Mouse (Mus musculus): ENCODE data around the gene Msi2.

The Msi2 gene

GRCm38 (mm10) chr11:88516596-88517485, 201.5 kb downstream of the Msi2 start:
- in situ Hi-C loops (cut with MboI, MseI) = loop anchor here (10.0 kb wide), 1 partner anchor 308 kb away; no protein-coding TSS in a partner anchor

GRCm38 (mm10) chr11:88515736-88516583, 202.4 kb downstream of the Msi2 start:
- in situ Hi-C loops (cut with MboI, MseI) = loop anchor here (10.0 kb wide), 1 partner anchor 309 kb away; no protein-coding TSS in a partner anchor

DNA sequence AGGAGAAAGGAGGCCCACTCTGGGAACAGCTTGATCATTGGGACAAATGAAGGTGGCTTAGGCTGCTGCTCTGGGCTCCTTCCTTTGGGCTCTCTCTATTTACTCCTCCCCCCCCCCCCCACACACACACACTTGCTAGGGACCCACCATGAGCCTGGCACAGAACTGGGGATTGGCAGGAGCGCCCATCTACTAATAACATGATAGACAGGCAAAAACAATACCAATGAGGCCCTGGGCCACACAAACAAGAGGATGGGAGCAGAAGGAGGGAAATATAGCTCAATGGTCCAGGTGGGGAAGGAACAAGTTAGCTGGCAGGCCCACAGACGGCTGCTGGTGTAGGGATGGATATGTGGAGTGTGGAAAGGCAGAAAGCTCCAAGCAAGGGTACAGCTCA, 203.0 kb downstream of the Msi2 start:
- in situ Hi-C loops (cut with MboI, MseI) = loop anchor here (10.0 kb wide), 1 partner anchor 310 kb away; no protein-coding TSS in a partner anchor

GRCm38 (mm10) chr11:88514151-88514926, 204.0 kb downstream of the Msi2 start:
- in situ Hi-C loops (cut with MboI, MseI) = loop anchor here (10.0 kb wide), 1 partner anchor 310 kb away; no protein-coding TSS in a partner anchor

- in situ Hi-C loops (cut with MboI, MseI) = loop anchor here (10.0 kb wide), 1 partner anchor 312 kb away; no protein-coding TSS in a partner anchor
Observed at GRCm38 (mm10) chr11:88512580-88512979, 205.7 kb downstream of the Msi2 start.

DNA sequence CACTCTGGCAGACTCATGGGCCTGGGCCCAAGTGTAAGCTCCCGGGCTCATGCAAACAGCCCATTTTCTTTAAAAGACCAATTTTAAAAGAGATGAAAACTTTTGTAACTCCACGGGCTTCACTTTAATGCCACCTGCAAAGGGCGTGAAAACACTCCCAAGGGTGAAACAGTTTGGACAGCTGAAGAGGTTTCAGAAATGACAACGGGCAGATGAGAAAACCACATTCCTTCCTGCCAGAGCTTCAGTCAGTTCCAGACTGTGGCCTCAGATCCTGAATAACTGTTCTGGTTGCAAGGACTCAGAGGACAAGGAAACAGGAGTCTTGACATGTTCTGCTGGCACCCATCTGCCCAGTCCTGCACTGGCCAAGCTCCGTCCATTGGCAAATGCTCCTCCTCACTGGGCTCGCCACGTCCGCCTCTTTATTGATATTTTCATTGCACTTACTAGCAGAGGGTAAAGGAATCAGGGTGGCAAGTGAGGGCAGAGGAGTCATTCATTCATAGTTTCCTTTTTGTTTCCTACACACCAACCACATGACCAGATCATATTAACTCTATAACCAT, 207.9 kb downstream of the Msi2 start:
- in situ Hi-C loops (cut with MboI, MseI) = loop anchor here (10.0 kb wide), 1 partner anchor 314 kb away; no protein-coding TSS in a partner anchor

DNA sequence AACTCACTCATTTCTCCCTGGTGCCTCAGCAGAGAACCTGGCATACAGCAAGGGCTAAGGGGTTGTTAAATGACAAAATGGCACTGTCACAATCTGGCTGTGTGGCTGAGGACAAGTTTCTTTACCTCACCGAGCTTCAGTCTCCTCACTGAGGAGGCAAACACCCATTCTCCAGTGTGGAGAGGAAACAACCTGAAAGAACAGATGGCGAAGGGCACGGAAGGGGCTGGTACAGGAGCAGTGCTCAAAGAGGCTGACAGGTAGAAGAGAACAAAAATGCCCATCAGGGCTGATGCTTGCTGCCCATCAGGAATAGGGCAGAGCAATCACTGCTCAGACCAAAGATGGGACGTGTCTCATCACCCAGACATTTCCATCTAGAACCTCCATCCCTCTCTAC, 208.8 kb downstream of the Msi2 start:
- in situ Hi-C loops (cut with MboI, MseI) = no loop called here

DNA sequence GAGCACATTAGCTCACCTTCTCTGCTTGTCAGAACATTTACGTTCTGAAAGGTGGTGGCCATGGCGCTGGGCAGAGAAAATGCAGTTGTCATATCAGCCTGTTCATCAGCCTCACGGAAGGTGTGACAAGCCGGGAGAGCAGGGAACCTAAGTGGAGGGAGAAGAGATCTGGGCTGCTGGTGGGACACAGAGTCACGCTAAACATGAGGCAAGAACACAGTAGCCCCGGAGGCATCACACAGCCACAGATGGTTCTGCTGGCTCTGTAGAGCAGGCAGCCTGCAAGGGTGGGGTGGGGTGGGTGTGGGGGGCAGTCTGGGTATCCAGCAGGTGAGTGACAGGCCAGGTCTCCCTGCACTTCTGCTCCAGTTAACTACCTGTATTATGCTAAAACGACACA, 210.2 kb downstream of the Msi2 start:
- in situ Hi-C loops (cut with MboI, MseI) = no loop called here

- in situ Hi-C loops (cut with MboI, MseI) = no loop called here
Observed at GRCm38 (mm10) chr11:88506544-88507419, 211.5 kb downstream of the Msi2 start.

DNA sequence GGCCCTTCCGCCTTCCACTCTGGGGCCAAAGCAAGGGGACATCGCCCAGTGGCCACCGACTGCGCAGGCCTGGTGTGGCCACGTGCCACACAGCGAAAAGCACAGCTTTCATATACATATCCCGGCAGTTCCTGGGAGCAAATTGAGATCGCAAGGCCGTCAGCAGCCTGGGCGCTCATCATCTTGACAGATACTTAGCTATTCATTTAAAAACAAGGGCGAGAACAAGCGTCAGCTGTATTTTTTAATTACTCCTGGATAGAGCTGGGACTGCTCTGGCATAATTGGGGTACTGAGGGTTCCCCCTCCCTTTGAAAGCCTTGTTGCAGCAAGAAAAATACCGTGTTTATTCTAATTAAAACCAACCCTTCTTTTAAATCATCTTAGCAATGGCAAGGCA, 212.2 kb downstream of the Msi2 start:
- in situ Hi-C loops (cut with MboI, MseI) = no loop called here

DNA sequence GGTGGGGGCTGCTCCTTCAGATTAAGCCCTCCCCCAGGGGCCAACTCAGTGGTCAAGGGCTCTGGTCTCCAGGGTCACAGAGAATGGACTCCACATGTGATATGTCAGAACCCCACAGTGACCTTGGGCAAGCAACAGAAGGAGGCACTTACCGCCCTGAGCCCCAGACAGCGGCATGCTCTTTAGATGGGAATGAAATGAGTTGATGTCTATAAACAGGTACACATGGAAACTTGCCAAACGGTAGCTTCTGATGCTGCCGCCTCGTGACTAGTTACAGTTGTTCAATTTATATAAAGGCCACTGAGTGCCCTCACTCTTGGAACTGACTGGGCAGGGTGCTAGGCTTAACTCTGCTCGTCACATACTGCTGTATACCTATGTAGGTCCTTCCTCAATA, 215.7 kb downstream of the Msi2 start:
- in situ Hi-C loops (cut with MboI, MseI) = no loop called here

GRCm38 (mm10) chr11:88498491-88498890, 219.8 kb downstream of the Msi2 start:
- in situ Hi-C loops (cut with MboI, MseI) = no loop called here

DNA sequence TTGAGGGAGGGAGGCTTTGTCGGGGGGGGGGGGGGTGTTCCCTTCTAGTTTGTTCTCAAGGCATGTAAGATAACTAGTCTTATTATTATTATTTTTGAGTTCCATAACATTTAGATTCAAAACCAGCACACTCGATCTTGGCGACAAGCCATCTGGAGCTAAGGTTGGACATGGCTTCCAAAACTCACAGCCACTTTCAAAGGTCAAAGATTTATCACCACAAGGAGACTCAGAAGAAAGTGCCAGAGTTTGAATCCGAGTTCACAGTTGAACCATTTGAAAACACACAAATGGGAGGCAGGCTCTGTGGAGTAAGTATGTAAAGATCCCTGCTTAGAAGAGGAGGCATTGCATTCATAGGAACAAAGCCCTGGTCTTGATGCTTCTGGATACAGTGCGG, 221.9 kb downstream of the Msi2 start:
- in situ Hi-C loops (cut with MboI, MseI) = no loop called here

DNA sequence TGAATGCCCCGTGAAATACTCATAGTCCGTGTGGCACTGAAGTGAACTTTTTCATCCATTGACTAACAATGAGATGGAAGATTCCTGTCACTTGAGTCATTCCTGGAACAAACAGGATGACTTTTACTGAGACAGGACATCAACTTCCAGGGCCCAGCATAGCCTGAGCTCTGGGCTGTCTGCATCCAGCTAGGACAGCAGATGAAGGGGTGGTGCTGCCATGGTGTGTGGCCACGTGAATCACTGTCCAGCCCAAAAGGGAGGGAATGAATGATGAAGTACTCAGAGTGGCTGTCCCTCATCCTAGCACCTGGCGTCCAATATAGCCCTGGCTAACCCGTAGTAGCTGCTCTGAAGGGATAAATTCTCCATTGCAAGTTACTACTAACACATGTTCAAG, 222.6 kb downstream of the Msi2 start:
- in situ Hi-C loops (cut with MboI, MseI) = no loop called here

GRCm38 (mm10) chr11:88495018-88495417, 223.3 kb downstream of the Msi2 start:
- in situ Hi-C loops (cut with MboI, MseI) = no loop called here

DNA sequence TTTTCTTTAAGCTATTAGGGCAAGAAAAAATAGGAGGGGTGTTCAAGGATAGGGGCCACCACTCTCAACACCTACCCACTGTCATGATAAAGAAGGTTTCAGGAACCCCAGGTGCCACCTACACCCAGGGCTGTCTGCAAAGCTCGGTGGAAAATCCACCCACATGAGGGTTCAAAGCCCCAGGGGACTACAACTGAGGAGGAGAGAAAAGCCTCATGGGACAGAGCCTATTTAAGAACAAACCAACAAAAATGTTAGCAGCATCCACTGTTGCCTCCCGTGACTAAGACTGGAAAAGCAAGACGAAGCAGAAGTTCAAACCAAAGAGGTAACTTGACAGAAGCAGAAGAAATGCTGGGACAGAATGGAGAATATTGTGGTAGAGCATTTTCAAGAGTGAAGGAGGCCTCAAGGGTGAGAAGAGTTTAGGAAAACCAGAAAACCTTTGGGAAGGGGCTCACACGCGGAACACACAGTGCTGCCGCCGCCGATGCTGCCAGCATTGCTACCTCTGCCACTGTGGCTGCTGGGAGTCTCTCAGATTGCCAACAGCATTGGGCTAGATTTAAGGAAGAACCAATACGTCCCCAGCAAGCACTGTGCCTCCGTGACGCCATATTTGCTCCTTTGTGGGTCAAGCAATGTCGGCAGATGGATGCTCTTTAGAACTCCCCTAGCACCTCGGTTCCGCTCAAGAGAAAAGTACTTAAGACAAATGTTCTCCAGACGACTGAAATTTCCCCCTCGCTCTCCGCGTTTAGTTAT, 224.3 kb downstream of the Msi2 start:
- in situ Hi-C loops (cut with MboI, MseI) = no loop called here

DNA sequence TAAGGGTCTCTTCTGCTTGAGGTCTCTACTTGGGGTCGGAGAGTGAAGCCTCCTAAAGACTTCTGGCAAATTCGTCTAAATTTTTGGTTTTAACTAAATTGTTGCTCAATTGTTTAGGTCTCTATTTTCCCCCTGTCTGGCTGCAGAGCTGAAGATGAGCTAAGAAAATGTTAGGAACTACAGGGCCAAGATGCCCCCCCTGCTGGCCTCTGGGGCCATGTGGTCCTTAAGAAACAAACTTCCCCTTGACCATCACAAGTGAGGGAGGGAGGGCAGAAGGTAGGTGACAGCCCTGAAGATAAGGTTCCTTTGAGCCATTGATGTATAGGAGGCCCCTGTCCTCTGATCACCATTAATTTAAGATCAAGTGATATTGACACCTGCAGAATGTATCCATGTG, 225.7 kb downstream of the Msi2 start:
- in situ Hi-C loops (cut with MboI, MseI) = no loop called here

GRCm38 (mm10) chr11:88489985-88490384, 228.3 kb downstream of the Msi2 start:
- in situ Hi-C loops (cut with MboI, MseI) = no loop called here
